Mouse (Mus musculus): ENCODE measurements around the gene Cd79b. TPM values are rescaled to one million over a fixed set of nuclear protein-coding genes. Genes with fewer than 3 reads are reported as not detected.

Cd79b gene
- polyA plus RNA-seq (2015; fragmentation: Nextera tagmentation; extraction: Ambion mirVana), result 3.5 and 3.6 TPM in 2 replicates

DNA sequence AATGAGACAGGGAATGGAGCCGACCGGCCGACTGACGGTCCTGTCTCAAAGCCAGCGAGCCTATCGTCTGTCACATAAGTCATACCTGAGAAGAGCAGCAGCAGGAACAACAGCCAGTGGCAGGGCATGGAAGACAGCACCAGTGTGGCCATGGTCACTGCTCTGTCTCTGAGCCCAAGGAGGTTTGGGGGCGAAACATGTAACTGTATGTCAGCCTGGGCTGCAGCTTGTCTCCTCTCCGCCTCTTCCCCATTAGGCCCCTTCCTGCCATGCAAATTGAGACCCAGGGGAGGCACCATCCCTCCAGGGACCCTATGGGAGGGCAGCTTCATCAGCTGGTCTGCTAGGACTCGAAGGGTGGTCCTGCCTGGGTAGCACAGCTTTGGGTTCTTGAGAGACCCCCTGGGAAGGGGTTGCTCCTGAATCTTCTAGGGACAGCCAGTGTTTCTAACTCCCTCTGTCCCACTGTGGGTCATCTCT is at the start of gene Cd79b:
Gene Cd79b, minus strand, starts transcription at position 430 of the 480 bp plus-strand sequence.
- H3K9ac ChIP-seq (ENCODE audit: low read length), result peak within 1 kb of the TSS; percentile 15; the same call in 1 of the 2 replicates
- 59% methylated on average over 9 of the region's 9 CpGs for WGBS
- no peaks in the 10 kb centered on the region for H3K4me1 ChIP-seq (ENCODE audit: control insufficient read depth, insufficient read depth, low read length)
- H3K27me3 ChIP-seq (ENCODE audit: control insufficient read depth, insufficient read depth, low read length), result no peaks in the 10 kb centered on the region
- no peaks in the 10 kb centered on the region for H3K36me3 ChIP-seq (ENCODE audit: control insufficient read depth, insufficient read depth)
- peak within 1 kb of the TSS; percentile 20; the same call in 1 of the 2 replicates for H3K4me3 ChIP-seq (ENCODE audit: low read length)
- H3K4me2 ChIP-seq (ENCODE audit: low read depth, low read length), result peak within 1 kb of the TSS; percentile 36
- no peak for ATAC-seq (replicated peaks; ENCODE audit: extremely low read depth, insufficient read depth, low FRiP score)
- H3K9me3 ChIP-seq (replicated peaks; ENCODE audit: control insufficient read depth, low read length), result no peaks in the 10 kb centered on the region
- no peak within 1 kb of the TSS for H3K27ac ChIP-seq (ENCODE audit: low read length)

DNA sequence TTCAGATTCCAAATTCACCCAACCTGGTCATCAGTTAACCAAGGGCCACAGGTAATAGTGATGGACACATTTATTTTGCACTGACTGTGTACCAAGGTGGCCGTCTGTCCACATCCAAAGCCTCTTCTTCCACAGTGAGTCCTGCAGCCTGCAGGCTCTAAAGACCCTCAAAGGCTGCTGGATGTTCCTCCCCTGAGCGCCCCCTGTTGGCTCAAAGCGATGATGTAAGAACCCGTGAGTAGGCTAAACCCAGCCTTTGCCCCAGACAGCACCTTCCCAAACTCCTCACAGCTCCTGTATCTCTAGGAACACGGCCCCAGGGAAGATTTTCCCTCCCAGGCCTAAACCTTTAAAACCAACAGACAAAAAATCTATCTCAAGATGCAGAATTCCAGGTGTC is 44.8 kb upstream of the Cd79b start:
- ATAC-seq (replicated peaks; ENCODE audit: extremely low read depth, insufficient read depth, low FRiP score), result no peak

DNA sequence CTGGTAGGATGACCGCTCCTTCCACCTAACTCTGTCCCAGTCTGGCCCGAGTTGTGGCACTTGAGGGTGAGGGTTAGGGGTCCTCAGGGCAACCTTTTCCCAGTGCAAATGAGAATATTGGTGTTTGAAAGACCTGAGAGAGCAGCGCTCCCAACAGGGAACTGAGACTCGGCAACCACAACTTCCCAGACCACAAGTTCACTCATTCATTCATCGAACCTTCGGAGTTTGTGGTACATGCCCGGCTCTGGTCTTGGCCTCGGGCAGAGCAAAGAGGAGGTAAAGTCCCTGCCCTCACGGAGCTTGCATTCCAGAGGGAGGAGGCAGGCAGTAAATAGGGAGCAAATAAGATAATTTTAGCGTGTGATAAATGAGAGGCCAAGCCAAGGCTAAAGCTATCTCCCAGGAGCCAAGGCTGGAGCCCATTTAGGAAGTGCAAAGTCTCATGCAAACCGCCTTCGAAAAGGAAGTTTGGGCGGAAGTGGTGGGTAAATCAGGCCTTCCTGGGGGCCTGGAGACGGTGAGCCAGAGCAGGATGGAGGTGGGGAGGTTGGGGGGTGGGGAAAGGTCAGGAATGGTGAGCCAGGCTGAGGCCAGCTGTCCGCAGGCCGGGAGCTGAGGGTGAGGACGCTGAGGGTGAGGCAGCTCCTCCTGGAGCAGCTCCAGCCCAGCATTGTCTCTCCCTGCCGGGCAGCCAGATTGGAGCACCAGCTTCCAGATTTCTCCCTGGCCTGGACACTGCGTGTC is 41.0 kb upstream of the Cd79b start:
- WGBS, result 38% methylated on average over 19 of the region's 19 CpGs

More for the DNA sequence above, 44.8 kb upstream of the Cd79b start:
- no peaks in the 10 kb centered on the region for H3K36me3 ChIP-seq (ENCODE audit: control insufficient read depth, insufficient read depth)
- H3K4me2 ChIP-seq (ENCODE audit: low read depth, low read length), result no peak overlapping the region
- no peaks in the 10 kb centered on the region for H3K9me3 ChIP-seq (replicated peaks; ENCODE audit: control insufficient read depth, low read length)
- H3K27ac ChIP-seq (ENCODE audit: low read length), result no peak overlapping the region
- H3K4me1 ChIP-seq (ENCODE audit: control insufficient read depth, insufficient read depth, low read length), result peaks cover 7% of the 10 kb centered on the region
- no peak overlapping the region for H3K9ac ChIP-seq (ENCODE audit: low read length)
- no peak overlapping the region for H3K4me3 ChIP-seq (ENCODE audit: low read length)
- 31% methylated on average over 5 of the region's 5 CpGs for WGBS
- H3K27me3 ChIP-seq (ENCODE audit: control insufficient read depth, insufficient read depth, low read length), result no peaks in the 10 kb centered on the region

DNA sequence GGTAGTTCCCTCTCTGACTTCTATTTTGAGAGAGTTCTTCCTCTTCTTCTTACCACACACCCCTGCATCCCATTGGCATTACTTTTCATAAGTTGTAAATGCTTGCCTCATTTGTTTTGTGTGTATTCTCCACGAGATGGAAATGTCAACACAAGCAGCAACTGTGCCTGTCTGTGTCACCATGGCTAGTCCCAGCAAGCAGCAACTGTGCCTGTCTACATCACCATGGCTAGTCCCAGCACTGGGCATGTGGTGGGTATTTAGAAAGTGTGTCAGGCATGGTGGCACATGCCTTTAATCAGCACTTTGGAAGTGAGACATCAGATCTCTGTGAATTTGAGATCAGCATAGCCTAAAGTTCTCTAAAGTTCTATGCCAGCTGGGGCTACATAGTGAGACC is 39.6 kb upstream of the Cd79b start:
- H3K27me3 ChIP-seq (ENCODE audit: control insufficient read depth, insufficient read depth, low read length), result no peaks in the 10 kb centered on the region
- no peak overlapping the region for H3K27ac ChIP-seq (ENCODE audit: low read length)
- peaks cover 7% of the 10 kb centered on the region for H3K4me1 ChIP-seq (ENCODE audit: control insufficient read depth, insufficient read depth, low read length)
- 60% methylated on average over 1 of the region's 1 CpGs for WGBS
- no peak overlapping the region for H3K4me3 ChIP-seq (ENCODE audit: low read length)
- H3K4me2 ChIP-seq (ENCODE audit: low read depth, low read length), result no peak overlapping the region
- H3K36me3 ChIP-seq (ENCODE audit: control insufficient read depth, insufficient read depth), result no peaks in the 10 kb centered on the region
- H3K9me3 ChIP-seq (replicated peaks; ENCODE audit: control insufficient read depth, low read length), result no peaks in the 10 kb centered on the region
- no peak overlapping the region for H3K9ac ChIP-seq (ENCODE audit: low read length)
- no peak for ATAC-seq (replicated peaks; ENCODE audit: extremely low read depth, insufficient read depth, low FRiP score)

More for the DNA sequence above, 41.0 kb upstream of the Cd79b start:
- Histone ChIP-seq H3K9ac (ENCODE audit: low read length) (peak overlapping the region; percentile 21; the same call in 1 of the 2 replicates), H3K9me3 (replicated peaks; ENCODE audit: control insufficient read depth, low read length) (no peaks in the 10 kb centered on the region), H3K27ac (ENCODE audit: low read length) (no peak overlapping the region), H3K4me2 (ENCODE audit: low read depth, low read length) (no peak overlapping the region), H3K4me1 (ENCODE audit: control insufficient read depth, insufficient read depth, low read length) (peaks cover 7% of the 10 kb centered on the region), H3K27me3 (ENCODE audit: control insufficient read depth, insufficient read depth, low read length) (no peaks in the 10 kb centered on the region), H3K36me3 (ENCODE audit: control insufficient read depth, insufficient read depth) (no peaks in the 10 kb centered on the region), H3K4me3 (ENCODE audit: low read length) (no peak overlapping the region)
- ATAC-seq (replicated peaks; ENCODE audit: extremely low read depth, insufficient read depth, low FRiP score), result 0 out of 2 replicates have a peak, but pooled peaks have one; percentile 32

DNA sequence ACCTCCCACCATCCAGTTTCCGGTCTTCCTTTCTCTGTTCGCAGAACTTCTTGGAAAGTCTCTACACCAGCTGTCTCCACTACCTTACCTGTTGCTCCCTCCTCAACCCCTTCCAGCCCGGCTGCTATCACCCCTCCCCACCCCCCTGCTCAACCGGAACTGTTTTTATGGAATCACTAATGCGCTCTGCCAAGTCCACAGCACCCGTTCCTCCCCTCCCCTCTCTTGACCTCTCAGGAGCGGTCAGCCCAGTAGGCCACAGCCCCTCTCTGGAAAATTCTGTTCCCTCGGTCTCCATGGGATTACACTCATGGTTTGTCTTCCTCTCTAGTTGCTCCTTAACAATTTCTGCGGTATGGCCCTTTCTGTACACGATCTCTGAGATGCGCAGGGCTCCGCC is 38.6 kb upstream of the Cd79b start, which contains the start of gene Scn4a:
Gene Scn4a, minus strand, starts transcription at position 101 of the 400 bp plus-strand sequence.
- H3K27ac ChIP-seq (ENCODE audit: low read length), result no peak within 1 kb of the TSS
- no peaks in the 10 kb centered on the region for H3K27me3 ChIP-seq (ENCODE audit: control insufficient read depth, insufficient read depth, low read length)
- H3K9ac ChIP-seq (ENCODE audit: low read length), result no peak within 1 kb of the TSS
- no peaks in the 10 kb centered on the region for H3K36me3 ChIP-seq (ENCODE audit: control insufficient read depth, insufficient read depth)
- WGBS, result 81% methylated on average over 12 of the region's 12 CpGs
- H3K9me3 ChIP-seq (replicated peaks; ENCODE audit: control insufficient read depth, low read length), result no peaks in the 10 kb centered on the region
- no peak for ATAC-seq (replicated peaks; ENCODE audit: extremely low read depth, insufficient read depth, low FRiP score)
- no peak within 1 kb of the TSS for H3K4me2 ChIP-seq (ENCODE audit: low read depth, low read length)
- H3K4me1 ChIP-seq (ENCODE audit: control insufficient read depth, insufficient read depth, low read length), result peaks cover 7% of the 10 kb centered on the region
- H3K4me3 ChIP-seq (ENCODE audit: low read length), result no peak within 1 kb of the TSS

DNA sequence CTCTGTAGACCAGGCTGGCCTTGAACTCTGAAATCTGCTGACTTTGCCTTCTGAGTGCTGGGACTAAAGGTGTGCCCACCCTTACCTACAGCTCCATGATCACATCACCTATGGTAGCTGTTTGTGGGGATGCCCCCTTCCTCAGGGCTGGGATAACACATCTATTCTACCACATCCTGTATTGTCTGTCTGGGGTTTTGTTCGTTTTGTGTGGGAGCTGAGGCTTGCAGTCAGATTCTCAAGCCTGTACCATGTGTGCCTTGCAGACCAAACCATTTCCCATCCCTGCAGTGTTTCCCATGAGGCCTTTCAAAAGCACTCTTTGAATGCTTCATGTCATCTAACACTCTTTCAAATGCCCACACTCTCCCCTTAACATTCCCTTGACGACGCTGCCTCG is 37.4 kb upstream of the Cd79b start:
- no peaks in the 10 kb centered on the region for H3K27me3 ChIP-seq (ENCODE audit: control insufficient read depth, insufficient read depth, low read length)

DNA sequence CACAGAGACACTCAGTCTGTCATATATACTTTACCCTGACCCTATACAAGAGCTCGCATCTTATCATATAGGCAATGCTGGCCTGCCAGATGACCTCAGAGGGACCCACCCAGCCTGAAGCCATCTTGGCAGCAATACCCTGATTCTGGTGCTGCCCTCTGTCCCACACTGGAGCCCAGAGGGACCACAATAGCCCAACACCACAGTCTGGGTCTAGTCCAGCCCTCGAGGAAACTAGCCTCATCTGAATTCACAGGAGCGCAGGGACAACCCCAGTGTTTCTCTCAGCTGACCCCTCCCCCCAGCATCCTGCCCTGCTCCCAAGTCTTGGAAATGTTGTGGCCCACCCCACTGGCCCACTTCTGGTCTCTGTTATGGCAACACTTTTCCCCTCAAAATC is 36.7 kb upstream of the Cd79b start:
- WGBS, result 60% methylated on average over 3 of the region's 3 CpGs

More for the DNA sequence above, 37.4 kb upstream of the Cd79b start:
- H3K4me1 ChIP-seq (ENCODE audit: control insufficient read depth, insufficient read depth, low read length), result peaks cover 7% of the 10 kb centered on the region
- ATAC-seq (replicated peaks; ENCODE audit: extremely low read depth, insufficient read depth, low FRiP score), result no peak
- no peak overlapping the region for H3K27ac ChIP-seq (ENCODE audit: low read length)
- no peak overlapping the region for H3K4me3 ChIP-seq (ENCODE audit: low read length)
- no peak overlapping the region for H3K4me2 ChIP-seq (ENCODE audit: low read depth, low read length)
- H3K9ac ChIP-seq (ENCODE audit: low read length), result no peak overlapping the region
- WGBS, result 50% methylated on average over 4 of the region's 4 CpGs
- no peaks in the 10 kb centered on the region for H3K9me3 ChIP-seq (replicated peaks; ENCODE audit: control insufficient read depth, low read length)
- no peaks in the 10 kb centered on the region for H3K36me3 ChIP-seq (ENCODE audit: control insufficient read depth, insufficient read depth)

DNA sequence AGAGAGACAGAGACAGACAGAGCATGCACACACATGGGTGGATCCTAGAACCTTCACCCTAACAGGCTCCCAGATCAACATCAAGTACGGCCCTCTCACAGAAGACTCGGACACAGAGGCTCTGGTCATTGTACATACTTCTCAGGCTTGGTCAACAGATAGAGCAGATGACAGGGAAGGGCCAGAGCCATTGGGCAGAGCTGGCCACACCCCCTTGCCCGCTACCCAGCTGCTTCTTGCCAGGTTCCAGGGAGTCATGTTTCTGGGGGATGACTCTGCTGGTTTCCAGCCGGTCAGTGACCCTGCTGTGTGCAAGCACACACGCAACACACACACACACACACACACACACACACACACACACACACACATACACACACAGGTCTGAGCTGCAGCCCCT is 36.3 kb upstream of the Cd79b start:
- no peak for ATAC-seq (replicated peaks; ENCODE audit: extremely low read depth, insufficient read depth, low FRiP score)
- WGBS, result 70% methylated on average over 5 of the region's 5 CpGs

More for the DNA sequence above, 36.7 kb upstream of the Cd79b start:
- Histone ChIP-seq H3K9ac (ENCODE audit: low read length) (no peak overlapping the region), H3K4me1 (ENCODE audit: control insufficient read depth, insufficient read depth, low read length) (peaks cover 7% of the 10 kb centered on the region), H3K36me3 (ENCODE audit: control insufficient read depth, insufficient read depth) (no peaks in the 10 kb centered on the region), H3K4me2 (ENCODE audit: low read depth, low read length) (no peak overlapping the region), H3K9me3 (replicated peaks; ENCODE audit: control insufficient read depth, low read length) (no peaks in the 10 kb centered on the region), H3K4me3 (ENCODE audit: low read length) (no peak overlapping the region), H3K27me3 (ENCODE audit: control insufficient read depth, insufficient read depth, low read length) (no peaks in the 10 kb centered on the region), H3K27ac (ENCODE audit: low read length) (no peak overlapping the region)
- no peak for ATAC-seq (replicated peaks; ENCODE audit: extremely low read depth, insufficient read depth, low FRiP score)

DNA sequence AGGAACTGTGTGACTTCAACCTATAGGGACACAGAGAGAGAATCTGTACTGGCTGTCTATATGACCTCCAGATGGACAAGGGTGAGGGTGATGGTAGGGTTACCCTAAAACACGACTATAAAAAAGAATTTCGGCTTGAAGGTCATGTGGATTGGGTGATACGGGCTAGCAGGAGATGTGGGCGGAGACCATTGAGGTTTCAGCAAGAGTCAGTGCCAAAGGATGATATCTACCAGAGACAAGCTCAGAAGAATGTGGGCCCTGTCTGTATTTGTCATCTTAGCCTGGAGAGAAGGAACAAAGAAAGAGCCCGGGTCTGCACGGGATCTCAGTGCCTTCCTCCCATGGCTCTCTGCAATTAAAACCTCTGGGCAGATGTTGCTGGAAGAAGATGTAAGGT is 35.2 kb upstream of the Cd79b start:
- H3K4me1 ChIP-seq (ENCODE audit: control insufficient read depth, insufficient read depth, low read length), result no peaks in the 10 kb centered on the region
- H3K9ac ChIP-seq (ENCODE audit: low read length), result no peak overlapping the region
- H3K4me2 ChIP-seq (ENCODE audit: low read depth, low read length), result no peak overlapping the region
- no peaks in the 10 kb centered on the region for H3K27me3 ChIP-seq (ENCODE audit: control insufficient read depth, insufficient read depth, low read length)
- WGBS, result 67% methylated on average over 6 of the region's 6 CpGs
- ATAC-seq (replicated peaks; ENCODE audit: extremely low read depth, insufficient read depth, low FRiP score), result no peak
- H3K36me3 ChIP-seq (ENCODE audit: control insufficient read depth, insufficient read depth), result no peaks in the 10 kb centered on the region
- H3K4me3 ChIP-seq (ENCODE audit: low read length), result no peak overlapping the region
- H3K9me3 ChIP-seq (replicated peaks; ENCODE audit: control insufficient read depth, low read length), result no peaks in the 10 kb centered on the region
- no peak overlapping the region for H3K27ac ChIP-seq (ENCODE audit: low read length)

More for the DNA sequence above, 36.3 kb upstream of the Cd79b start:
- Histone ChIP-seq H3K4me1 (ENCODE audit: control insufficient read depth, insufficient read depth, low read length) (peaks cover 5% of the 10 kb centered on the region), H3K27me3 (ENCODE audit: control insufficient read depth, insufficient read depth, low read length) (no peaks in the 10 kb centered on the region), H3K36me3 (ENCODE audit: control insufficient read depth, insufficient read depth) (no peaks in the 10 kb centered on the region), H3K27ac (ENCODE audit: low read length) (no peak overlapping the region), H3K4me2 (ENCODE audit: low read depth, low read length) (no peak overlapping the region), H3K9me3 (replicated peaks; ENCODE audit: control insufficient read depth, low read length) (no peaks in the 10 kb centered on the region), H3K4me3 (ENCODE audit: low read length) (no peak overlapping the region), H3K9ac (ENCODE audit: low read length) (no peak overlapping the region)
